Mouse (Mus musculus): ENCODE data around the gene Wdhd1. TPM values are rescaled to one million over a fixed set of nuclear protein-coding genes. Genes with fewer than 3 reads are reported as not detected.

Wdhd1 gene
- polyA plus RNA-seq, 2 experiments, result 33.8 to 34.9 TPM

DNA sequence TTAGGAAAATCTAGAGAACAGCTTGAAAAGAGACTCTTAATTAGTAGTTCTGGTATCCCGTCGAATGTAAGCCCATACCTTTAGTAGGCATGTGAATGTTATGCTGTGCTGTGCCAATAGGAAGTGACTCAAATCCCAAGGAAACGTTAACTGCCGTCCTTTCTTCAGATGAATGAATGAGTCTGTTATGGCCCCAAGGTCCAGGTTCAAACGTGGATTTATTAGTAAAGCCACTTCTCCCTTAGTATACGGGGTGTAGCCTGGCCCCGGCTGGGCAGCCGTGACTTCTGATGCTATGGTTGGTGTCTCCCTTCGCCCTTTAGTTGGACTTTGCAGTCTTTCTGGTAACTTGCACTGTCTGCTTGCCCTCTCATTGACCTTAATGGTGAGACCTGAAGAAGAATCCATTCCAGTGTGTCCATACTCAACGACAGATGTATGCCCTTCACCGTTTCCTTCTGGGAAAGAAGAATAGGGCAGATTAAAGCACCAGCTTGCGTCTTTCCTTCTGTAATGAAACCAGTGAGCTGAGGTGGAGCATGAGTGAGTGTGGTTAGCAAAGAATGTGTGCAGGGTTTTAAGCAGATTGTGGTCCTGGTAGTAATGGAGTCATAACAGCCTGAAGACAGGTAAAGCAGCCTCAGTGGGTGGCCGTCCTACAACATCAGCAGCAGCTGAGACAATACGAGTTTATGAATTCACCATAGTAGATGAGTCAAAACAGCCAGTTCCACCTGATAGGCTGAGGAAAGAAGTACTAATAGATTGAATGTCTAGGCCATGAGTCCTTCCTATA, 26.4 kb upstream of the Wdhd1 start:
- Histone ChIP-seq H3K36me3 (replicated peaks; ENCODE audit: control insufficient read depth, insufficient read depth, low read depth) (peaks cover 4% of the 10 kb centered on the region; the same call in 1 of the 2 replicates), H3K4me3 (ENCODE audit: insufficient read depth in 1 of 2, low read depth in 2 of 2, low read length in 2 of 2) (no peak overlapping the region), H3K9ac (replicated peaks) (no peak overlapping the region), H3K27me3 (ENCODE audit: control insufficient read depth, insufficient read depth, low read length) (no peaks in the 10 kb centered on the region), H3K4me2 (ENCODE audit: low read depth) (no peak overlapping the region), H3K9me3 (ENCODE audit: control insufficient read depth, low read length) (no peaks in the 10 kb centered on the region), H3K4me1 (replicated peaks; ENCODE audit: control insufficient read depth in 2 of 2, insufficient read depth in 2 of 2, low read length in 1 of 2) (peaks cover 11 to 15% of the 10 kb centered on the region in 2 experiments), H3K27ac (no peak overlapping the region)
- DNase-seq (ENCODE audit: low read depth in 3 of 3, low spot score in 3 of 3) (no peak), ATAC-seq (ENCODE audit: insufficient read depth) (no peak)
- no peak for TF ChIP-seq CTCF (IDR thresholded peaks at IDR 0.05; ENCODE audit: low read depth)
- no peak for TF ChIP-seq EP300 (IDR thresholded peaks at IDR 0.05; ENCODE audit: low read depth)
- WGBS (ENCODE audit: insufficient replicate concordance), result 78% methylated on average over 14 of the region's 14 CpGs

DNA sequence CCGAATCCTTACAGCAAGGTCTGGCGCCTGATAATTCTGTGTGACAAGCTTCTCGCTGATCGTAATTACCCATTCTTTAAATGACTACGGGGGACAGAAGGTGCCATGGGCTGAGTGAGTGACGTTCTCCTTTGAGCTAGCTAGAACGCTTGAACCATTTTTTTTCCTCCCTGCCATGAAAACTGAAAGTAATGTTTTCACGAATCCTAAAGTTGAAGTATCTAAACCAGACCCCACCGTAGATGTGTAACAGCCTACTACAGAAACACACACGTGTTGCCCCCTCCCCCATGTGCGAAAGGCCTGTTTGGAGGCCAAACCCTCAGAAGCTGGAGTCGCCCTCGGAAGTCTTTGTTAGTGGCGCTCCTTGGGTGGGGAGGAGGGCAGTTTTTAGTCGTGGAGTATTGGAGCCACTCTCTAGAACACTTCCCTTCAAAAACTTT, 22.2 kb upstream of the Wdhd1 start:
- Histone ChIP-seq H3K4me3 (ENCODE audit: insufficient read depth in 1 of 2, low read depth in 2 of 2, low read length in 2 of 2) (peak overlapping the region; percentile 92 to 97), H3K9me3 (ENCODE audit: control insufficient read depth, low read length) (no peaks in the 10 kb centered on the region), H3K9ac (replicated peaks) (peak overlapping the region; percentile 99), H3K4me1 (replicated peaks; ENCODE audit: control insufficient read depth in 2 of 2, insufficient read depth in 2 of 2, low read length in 1 of 2) (peaks cover 24 to 31% of the 10 kb centered on the region in 2 experiments), H3K27me3 (ENCODE audit: control insufficient read depth, insufficient read depth, low read length) (no peaks in the 10 kb centered on the region), H3K36me3 (replicated peaks; ENCODE audit: control insufficient read depth, insufficient read depth, low read depth) (peaks cover 4% of the 10 kb centered on the region; the same call in 1 of the 2 replicates), H3K4me2 (ENCODE audit: low read depth) (peak overlapping the region; percentile 84), H3K27ac (peak overlapping the region; percentile 74)
- peak; percentile 34; the same call in 1 of the 2 replicates for ATAC-seq (ENCODE audit: insufficient read depth)
- DNase-seq (ENCODE audit: low read depth in 3 of 3, low spot score in 3 of 3), result no peak
- under 1% methylated on average over 15 of the region's 15 CpGs for WGBS (ENCODE audit: insufficient replicate concordance)
- TF ChIP-seq CTCF (IDR thresholded peaks at IDR 0.05; ENCODE audit: low read depth) (no peak), EP300 (IDR thresholded peaks at IDR 0.05; ENCODE audit: low read depth) (no peak)

DNA sequence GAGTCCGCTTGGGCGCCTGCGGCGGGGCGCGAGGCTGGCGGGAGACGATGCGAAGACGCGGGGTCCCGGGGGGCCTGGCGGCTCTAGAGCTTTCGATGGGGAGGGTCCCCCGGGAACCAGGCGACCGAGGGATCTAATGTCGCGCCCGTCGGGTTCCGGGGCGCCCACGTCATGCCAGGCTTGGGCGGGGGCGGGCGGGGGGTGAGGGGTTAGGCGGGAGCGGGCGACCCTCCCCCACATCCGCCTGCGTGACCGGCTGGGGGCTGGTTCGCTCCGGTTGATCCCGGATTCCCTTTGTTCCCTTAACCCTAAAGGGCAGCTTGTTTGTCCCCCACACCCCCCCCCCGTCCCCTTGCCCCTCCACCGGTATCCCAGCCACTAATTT, 21.7 kb upstream of the Wdhd1 start:
- TF ChIP-seq EP300 (IDR thresholded peaks at IDR 0.05; ENCODE audit: low read depth) (no peak), CTCF (IDR thresholded peaks at IDR 0.05; ENCODE audit: low read depth) (no peak)
- Histone ChIP-seq H3K4me2 (ENCODE audit: low read depth) (peak overlapping the region; percentile 84), H3K9me3 (ENCODE audit: control insufficient read depth, low read length) (no peaks in the 10 kb centered on the region), H3K4me3 (ENCODE audit: insufficient read depth in 1 of 2, low read depth in 2 of 2, low read length in 2 of 2) (peak overlapping the region; percentile 92 to 97), H3K9ac (replicated peaks) (peak overlapping the region; percentile 99), H3K27ac (peak overlapping the region; percentile 74), H3K4me1 (replicated peaks; ENCODE audit: control insufficient read depth in 2 of 2, insufficient read depth in 2 of 2, low read length in 1 of 2) (peaks cover 24 to 31% of the 10 kb centered on the region in 2 experiments), H3K36me3 (replicated peaks; ENCODE audit: control insufficient read depth, insufficient read depth, low read depth) (peaks cover 4% of the 10 kb centered on the region; the same call in 1 of the 2 replicates), H3K27me3 (ENCODE audit: control insufficient read depth, insufficient read depth, low read length) (no peaks in the 10 kb centered on the region)
- DNase-seq (ENCODE audit: low read depth in 3 of 3, low spot score in 3 of 3) (no peak), ATAC-seq (ENCODE audit: insufficient read depth) (peak; percentile 49; the same call in 1 of the 2 replicates)
- WGBS (ENCODE audit: insufficient replicate concordance), result under 1% methylated on average over 37 of the region's 38 CpGs

DNA sequence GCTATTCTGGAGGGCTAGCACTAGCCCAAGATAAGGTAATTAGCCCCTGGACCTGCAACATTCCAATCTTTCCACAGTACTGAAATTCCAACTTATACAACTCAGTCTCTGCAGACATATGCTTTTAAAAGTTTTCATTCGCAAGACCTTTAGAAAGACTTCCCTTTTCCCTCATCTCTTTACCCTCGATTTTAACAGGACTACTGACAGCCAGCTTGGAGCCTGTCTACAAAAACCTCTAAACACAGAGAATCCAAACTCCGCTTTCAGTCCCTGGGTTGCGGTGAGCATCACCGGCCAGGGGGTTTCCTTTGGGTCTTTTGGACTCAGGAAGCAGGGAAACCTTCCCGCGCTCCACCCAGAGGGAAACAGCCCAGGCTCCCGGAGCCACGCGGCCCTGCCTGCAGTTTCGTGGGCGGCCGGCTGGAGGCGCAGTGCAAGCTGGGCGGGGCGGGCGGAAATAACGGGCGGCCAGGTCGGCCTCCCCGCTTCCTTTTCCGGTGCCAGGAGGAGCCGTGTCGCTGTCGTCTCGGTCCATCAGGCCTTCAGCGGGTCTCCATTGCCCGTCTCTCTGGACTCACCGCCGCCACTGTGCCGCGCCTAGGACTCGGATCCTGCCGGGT, 21.2 kb upstream of the Wdhd1 start, which contains the start of gene Mapk1ip1l:
Gene Mapk1ip1l (plus strand): TSS at position 482 of the 623 bp plus-strand sequence.
- Histone ChIP-seq H3K4me2 (ENCODE audit: low read depth) (peak within 1 kb of the TSS; percentile 84), H3K27ac (peak within 1 kb of the TSS; percentile 74), H3K4me3 (ENCODE audit: insufficient read depth in 1 of 2, low read depth in 2 of 2, low read length in 2 of 2) (peak within 1 kb of the TSS; percentile 92 to 97), H3K9me3 (ENCODE audit: control insufficient read depth, low read length) (no peaks in the 10 kb centered on the region), H3K4me1 (replicated peaks; ENCODE audit: control insufficient read depth in 2 of 2, insufficient read depth in 2 of 2, low read length in 1 of 2) (peaks cover 24 to 27% of the 10 kb centered on the region in 2 experiments), H3K36me3 (replicated peaks; ENCODE audit: control insufficient read depth, insufficient read depth, low read depth) (peaks cover 4% of the 10 kb centered on the region; the same call in 1 of the 2 replicates), H3K9ac (replicated peaks) (peak within 1 kb of the TSS; percentile 99), H3K27me3 (ENCODE audit: control insufficient read depth, insufficient read depth, low read length) (no peaks in the 10 kb centered on the region)
- under 1% methylated on average over 34 of the region's 34 CpGs for WGBS (ENCODE audit: insufficient replicate concordance)
- peak; percentile 97 for TF ChIP-seq CTCF (IDR thresholded peaks at IDR 0.05; ENCODE audit: low read depth)
- no peak for TF ChIP-seq EP300 (IDR thresholded peaks at IDR 0.05; ENCODE audit: low read depth)
- ATAC-seq (ENCODE audit: insufficient read depth), result peak; percentile 81
- peak; percentile 66 to 75 (median 74) for DNase-seq (ENCODE audit: low read depth in 3 of 3, low spot score in 3 of 3)

DNA sequence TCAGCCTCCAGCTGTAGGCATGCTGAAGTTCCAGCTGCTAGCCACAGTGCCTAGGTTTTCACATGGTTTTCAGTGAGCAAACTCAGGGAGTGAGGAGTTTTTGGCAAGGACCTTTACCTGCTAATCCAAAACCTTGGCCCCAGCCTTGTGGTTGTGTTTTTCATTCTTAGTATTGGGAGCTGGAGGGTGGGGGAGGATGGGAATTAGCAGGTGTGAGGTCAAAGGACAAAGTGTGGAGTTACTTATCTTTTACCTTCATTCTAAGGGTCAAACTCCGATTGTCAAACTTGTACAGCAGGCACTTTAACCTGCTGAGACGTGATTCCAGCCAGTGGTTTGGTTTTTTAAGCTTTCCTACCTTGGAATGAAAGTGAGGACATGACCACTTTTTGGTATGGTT, 19.6 kb upstream of the Wdhd1 start:
- 41% methylated on average over 2 of the region's 2 CpGs for WGBS (ENCODE audit: insufficient replicate concordance)
- DNase-seq (ENCODE audit: low read depth in 3 of 3, low spot score in 3 of 3), result no peak
- no peak overlapping the region for H3K9ac ChIP-seq (replicated peaks)
- no peaks in the 10 kb centered on the region for H3K9me3 ChIP-seq (ENCODE audit: control insufficient read depth, low read length)
- no peaks in the 10 kb centered on the region; the same call in 1 of the 2 replicates for H3K36me3 ChIP-seq (replicated peaks; ENCODE audit: control insufficient read depth, insufficient read depth, low read depth)
- peaks cover 24 to 25% of the 10 kb centered on the region in 2 experiments for H3K4me1 ChIP-seq (replicated peaks; ENCODE audit: control insufficient read depth in 2 of 2, insufficient read depth in 2 of 2, low read length in 1 of 2)
- H3K27ac ChIP-seq, result no peak overlapping the region
- TF ChIP-seq EP300 (IDR thresholded peaks at IDR 0.05; ENCODE audit: low read depth) (no peak), CTCF (IDR thresholded peaks at IDR 0.05; ENCODE audit: low read depth) (no peak)
- no peak overlapping the region for H3K4me3 ChIP-seq (ENCODE audit: insufficient read depth in 1 of 2, low read depth in 2 of 2, low read length in 2 of 2)
- peak overlapping the region; percentile 23; the same call in 1 of the 2 replicates for H3K4me2 ChIP-seq (ENCODE audit: low read depth)
- no peak for ATAC-seq (ENCODE audit: insufficient read depth)
- no peaks in the 10 kb centered on the region for H3K27me3 ChIP-seq (ENCODE audit: control insufficient read depth, insufficient read depth, low read length)

All from liver, embryonic 14.5 days (tissue).